Mouse (Mus musculus) layer of hippocampus, adult 9-11 months (tissue): Measurements from ENCODE around the gene Rps6ka1.

ENCODE experiments used
- DNase-seq: peaks from one replicate; pipeline ENCODE4 v3.0.0; 2022

The Rps6ka1 gene

GRCm38 (mm10) chr4:133896984-133897383 lies 9.4 kb upstream of the Rps6ka1 start:
- DNase-seq = no peak

- no peak for DNase-seq
Measured at GRCm38 (mm10) chr4:133896002-133896401, 8.4 kb upstream of the Rps6ka1 start.

- DNase-seq = no peak
Measured at GRCm38 (mm10) chr4:133887249-133887648, 348 bp downstream of the Rps6ka1 start.

- DNase-seq = no peak
Measured at GRCm38 (mm10) chr4:133885991-133886501, 1.6 kb downstream of the Rps6ka1 start.

GRCm38 (mm10) chr4:133885331-133885730 lies 2.3 kb downstream of the Rps6ka1 start:
- no peak for DNase-seq

- no peak for DNase-seq
Measured at GRCm38 (mm10) chr4:133884888-133885287, 2.7 kb downstream of the Rps6ka1 start.

- no peak for DNase-seq
Measured at GRCm38 (mm10) chr4:133884127-133884753, 3.4 kb downstream of the Rps6ka1 start.

DNA sequence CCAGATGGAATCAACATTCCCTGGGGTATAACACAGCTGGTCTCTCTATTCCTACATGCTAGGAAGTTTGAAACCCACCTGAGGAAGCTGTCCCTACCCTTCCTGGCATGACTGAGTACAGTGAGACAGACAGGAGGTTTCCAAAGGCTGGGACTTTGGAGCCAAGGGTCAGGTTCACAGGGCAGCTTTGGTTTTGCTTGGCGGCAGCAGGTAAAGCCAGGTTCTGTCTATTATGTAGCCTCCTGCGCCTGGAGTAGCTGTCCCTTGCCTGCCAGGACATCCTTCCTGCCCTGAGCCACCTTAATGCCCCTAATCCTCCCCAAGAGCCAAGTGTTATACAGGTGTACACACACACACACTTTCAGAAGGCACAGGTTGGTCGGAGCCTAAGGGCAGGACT lies 5.7 kb downstream of the Rps6ka1 start:
- no peak for DNase-seq

GRCm38 (mm10) chr4:133881399-133881798 lies 6.2 kb downstream of the Rps6ka1 start:
- no peak for DNase-seq

GRCm38 (mm10) chr4:133879145-133879902 lies 8.3 kb downstream of the Rps6ka1 start:
- no peak for DNase-seq

DNA sequence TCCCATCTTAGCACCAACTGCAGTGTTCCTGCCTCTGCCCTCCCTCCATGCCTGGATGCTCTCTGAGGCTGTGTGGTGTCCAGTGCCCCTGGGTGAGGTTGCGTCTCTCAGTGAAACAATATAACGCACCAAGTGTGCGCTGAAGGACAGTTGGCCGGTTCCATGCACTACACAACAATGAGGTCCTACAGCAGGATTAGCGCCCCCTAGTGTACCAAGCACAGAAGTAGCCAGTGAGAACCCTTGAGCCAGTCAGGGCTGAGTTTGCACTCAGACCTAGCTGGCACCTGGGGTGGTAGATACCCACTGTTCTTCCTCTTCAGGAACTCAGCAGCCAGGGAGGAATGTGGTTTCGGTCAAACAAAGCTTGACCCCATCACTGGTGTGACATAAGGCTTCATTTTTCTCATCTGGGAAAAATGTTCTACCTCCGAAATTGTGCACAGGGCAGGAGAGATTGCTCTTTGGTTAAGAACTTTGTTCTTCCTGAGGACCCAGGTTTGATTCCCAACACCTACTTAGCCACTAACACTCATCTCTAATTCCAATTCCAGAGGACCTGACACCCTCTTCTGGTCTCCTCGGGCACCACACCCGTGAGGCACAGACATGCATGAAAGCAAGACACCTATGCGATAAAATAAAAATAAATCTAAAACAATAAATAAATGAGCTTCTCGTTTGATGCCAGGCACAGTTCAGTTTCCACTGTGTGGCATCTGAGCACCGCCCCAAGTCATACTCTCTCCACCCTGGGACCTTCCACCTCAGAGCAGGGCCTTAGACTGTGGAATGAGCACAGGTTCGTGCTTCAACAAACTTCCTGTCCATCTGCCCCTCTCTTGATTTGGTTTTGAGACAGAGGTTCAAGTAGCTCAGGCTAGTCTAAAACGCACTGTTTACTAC lies 9.5 kb downstream of the Rps6ka1 start:
- DNase-seq = no peak

GRCm38 (mm10) chr4:133874865-133875517 lies 12.6 kb downstream of the Rps6ka1 start:
- peak; percentile 45 for DNase-seq

GRCm38 (mm10) chr4:133873926-133874864 lies 13.4 kb downstream of the Rps6ka1 start:
- no peak for DNase-seq

GRCm38 (mm10) chr4:133873431-133873851 lies 14.2 kb downstream of the Rps6ka1 start:
- DNase-seq = no peak

DNA sequence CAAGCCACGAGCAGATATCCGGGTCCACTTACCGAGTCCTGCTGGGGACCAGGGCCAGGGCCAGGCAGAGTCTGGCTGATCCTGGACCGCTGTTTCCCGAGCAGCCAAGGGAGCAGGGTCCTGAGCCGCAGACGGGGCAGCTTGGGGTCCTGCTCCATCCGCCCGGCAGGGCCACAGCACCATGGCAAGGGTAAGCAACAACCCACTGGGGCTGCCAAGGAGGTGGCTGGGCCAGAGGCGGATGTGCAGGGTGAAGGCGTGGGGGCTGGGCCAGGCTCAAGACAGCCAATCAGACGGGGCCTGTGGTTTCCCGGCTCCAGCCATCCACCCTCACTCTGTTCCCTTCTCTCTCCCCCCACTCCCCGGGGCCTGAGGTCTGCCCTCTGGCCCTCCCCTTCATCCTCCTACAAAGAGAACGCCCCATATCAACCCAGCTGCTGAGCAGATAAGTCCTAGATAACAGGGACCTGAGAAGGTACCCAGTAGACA lies 14.7 kb downstream of the Rps6ka1 start:
- peak; percentile 71 for DNase-seq

DNA sequence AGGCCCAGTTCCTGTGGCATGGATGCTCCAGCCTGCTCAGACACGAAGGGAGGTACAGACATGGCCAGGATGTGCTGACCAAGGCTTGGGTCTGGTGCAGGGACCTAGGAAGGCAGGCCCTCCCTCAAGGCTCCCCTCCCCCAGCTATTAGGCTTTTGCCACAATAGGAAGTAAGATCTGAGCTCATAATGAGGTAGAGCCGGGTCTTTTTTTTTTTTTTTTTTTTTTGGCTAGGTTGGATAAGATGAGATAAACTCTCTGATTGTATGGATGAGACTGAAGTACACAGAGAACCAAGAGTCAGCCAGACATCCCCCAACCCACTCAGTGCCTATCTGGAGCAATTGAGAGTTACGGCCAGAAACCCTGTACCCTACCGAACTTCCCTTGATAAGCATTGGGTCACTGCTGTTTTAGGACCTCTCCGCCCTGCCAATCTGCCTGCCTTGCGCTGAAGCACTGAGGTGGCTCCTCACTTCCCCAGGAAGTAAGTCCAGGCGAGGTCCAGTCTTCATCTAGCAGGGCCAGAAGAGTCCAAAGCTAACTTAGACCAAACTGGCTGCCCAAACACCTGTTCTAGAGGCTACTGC lies 15.3 kb downstream of the Rps6ka1 start:
- DNase-seq = no peak

DNA sequence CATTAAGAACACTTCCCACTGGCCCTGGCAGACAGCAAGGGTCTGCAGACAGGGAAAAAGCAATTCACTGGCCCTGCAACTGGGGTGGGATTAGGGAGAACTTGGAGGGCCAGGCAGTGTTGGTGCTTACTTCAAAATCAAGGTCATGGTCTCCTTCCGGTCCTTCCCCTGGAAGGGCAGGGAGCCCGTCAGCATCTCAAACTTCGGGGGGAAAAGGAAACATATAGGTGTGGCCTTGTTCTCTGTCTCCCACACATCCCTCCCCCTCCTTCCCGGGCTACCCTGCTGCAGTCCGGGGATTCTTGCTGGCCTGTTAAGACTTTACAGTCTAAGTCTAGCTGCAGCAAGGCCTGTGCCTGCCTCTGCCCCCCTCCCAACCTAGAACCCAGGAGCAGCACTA lies 22.4 kb downstream of the Rps6ka1 start:
- DNase-seq = no peak

- peak; percentile 85 for DNase-seq
Measured at GRCm38 (mm10) chr4:133864380-133864981, 23.1 kb downstream of the Rps6ka1 start.

GRCm38 (mm10) chr4:133863795-133864379 lies 23.7 kb downstream of the Rps6ka1 start:
- no peak for DNase-seq

- no peak for DNase-seq
Measured at GRCm38 (mm10) chr4:133857527-133857926, 30.1 kb downstream of the Rps6ka1 start.
